Mouse (Mus musculus) testis, adult 10 weeks (tissue): ENCODE measurements around the gene Tmem19. TPM values are rescaled to one million over a fixed set of nuclear protein-coding genes. Genes with fewer than 3 reads are reported as not detected.

ENCODE experiments used
- polyA plus RNA-seq: library from polyadenylated mRNA; stranded (reverse); fragments of 350-450 nt; fragmentation: Illumina TruSeq; extraction: RNeasy Lipid Tissue Mini Kit (QIAGEN cat#74804); gene quantifications from one replicate; pipeline ENCODE4 v1.2.3, GENCODE M21; 2014; ENCODE audit warnings: low read depth, low replicate concordance

Tmem19 gene
- polyA plus RNA-seq = 10.7 TPM

DNA sequence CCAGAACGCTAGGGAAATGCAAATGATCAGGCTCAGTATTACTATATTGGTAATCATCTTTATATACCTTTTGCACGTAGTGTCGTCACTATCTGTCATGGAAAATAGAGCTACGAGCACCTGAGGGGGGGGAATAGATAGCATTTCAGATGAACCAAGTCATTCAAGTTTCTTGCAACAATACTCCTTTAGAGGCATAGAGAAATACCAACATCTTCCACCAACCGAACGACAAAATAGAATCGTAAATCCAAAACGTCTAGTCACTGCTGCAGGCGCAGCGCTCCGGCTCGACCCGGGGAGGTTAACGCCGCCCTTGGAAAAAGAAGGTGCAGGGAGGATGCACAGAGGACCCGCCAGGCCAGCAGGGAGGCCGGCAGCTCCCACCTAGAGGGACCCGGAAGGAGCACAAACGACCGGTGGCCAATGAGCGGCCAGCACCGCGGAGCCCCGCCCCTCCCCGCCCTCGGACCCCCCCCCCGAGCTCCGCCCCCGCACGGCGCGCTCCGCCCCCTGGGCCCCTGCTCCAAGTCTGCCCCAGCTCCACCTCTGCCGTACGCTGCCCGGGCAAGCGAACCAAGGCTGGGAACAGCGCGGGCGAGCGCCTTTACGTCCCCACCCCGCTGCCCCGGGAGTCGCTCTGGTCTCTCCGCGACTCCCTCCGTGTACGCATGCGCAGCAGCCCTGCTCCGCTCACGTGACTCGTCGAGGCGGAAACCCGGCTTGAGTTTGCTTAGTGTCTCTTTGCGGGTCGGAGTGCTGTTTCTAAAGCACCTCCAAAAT, at the start of gene Tmem19:
TSS of gene Tmem19 (minus strand) at position 662 of the 783 bp plus-strand sequence.

DNA sequence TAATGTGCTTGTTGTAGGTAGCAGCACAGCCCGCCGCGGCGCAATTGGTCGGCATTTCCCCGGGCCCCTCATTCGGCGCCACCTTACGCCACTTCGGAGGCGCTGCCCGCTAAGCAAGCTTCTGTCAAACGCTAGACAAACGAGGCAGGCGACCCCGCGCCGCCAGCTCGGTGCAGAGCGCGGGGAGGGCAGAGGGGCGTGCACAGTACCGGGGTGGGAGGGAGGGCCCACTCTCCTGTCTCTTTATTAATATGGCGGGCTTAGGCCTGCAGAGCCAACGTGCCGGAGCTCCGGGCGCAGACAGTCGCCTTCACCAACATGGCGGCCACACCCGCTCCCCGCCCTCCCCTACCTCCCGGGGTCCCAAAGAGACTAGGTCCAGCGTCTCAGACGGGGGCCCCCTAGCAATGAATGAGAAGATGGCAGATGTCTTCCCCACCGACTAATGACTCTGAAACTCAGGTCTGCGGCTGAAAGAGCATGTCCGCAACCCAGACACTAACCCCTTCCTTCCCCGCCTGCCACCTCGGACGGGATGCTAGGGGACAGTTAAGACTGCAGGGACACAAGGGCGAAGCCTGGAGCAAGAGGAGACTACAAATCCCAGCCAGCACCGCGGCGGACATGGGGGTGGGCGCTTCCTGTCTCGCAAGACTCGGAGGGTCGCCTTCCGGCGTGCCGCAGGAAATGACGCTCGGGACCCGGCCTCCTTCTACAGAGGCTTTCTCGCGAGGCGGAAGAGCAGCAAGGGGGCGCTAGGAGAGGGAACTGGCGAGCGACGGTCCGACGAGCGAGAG, 22.1 kb upstream of the Tmem19 start, which contains the start of the genes Thap2 and Zfc3h1:
TSS of gene Thap2 (minus strand) at position 223 of the 797 bp plus-strand sequence.
TSS of gene Zfc3h1 (plus strand) at position 739 of the 797 bp plus-strand sequence.

DNA sequence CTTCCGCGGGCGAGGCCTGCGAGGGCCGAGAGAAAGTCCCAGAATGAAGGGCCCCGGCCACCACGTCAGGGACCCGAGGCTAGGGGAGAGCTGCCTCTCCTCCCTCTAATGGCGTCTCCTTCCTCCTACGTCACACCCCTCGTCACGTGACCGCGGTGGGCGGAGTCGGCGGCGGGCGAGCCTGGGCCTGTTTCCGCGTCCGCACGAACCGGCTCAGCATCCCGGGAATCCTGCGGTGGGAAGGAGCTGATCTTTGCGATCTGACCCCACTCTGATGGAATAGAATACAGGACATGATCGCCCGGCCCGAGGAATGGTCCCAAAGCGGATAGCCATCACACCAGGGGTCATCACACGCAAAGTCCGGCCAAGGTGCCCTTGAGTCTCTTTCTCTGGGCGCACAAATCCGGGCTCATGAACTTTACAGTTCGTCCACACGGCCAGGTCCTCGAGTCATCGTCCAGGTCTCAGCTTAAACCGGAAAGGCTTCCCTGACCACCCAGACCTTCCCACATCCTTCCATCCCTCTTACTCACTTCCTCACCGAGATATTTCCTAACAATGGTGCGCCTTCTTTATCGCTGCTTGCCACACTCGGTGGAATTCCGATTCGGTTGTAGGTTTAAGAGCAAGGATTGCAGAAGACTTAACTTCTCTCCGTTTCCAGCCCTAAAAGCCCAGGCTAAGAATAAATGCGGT, 46.7 kb downstream of the Tmem19 start, which contains the start of gene Rab21:
TSS of gene Rab21 (minus strand) at position 122 of the 699 bp plus-strand sequence.

Other genes starting within 250 kb of the Tmem19 start
- gene Tph2, start 177.5 kb downstream of the Tmem19 start, polyA plus RNA-seq = 0.20 TPM
- gene Tbc1d15, start 111.0 kb downstream of the Tmem19 start, polyA plus RNA-seq = 261 TPM
- gene Rab21, start 46.9 kb downstream of the Tmem19 start, polyA plus RNA-seq = 17.7 TPM
- gene Thap2, start 21.9 kb upstream of the Tmem19 start, polyA plus RNA-seq = 5.2 TPM
- 136 TPM for gene Zfc3h1, start 22.5 kb upstream of the Tmem19 start, polyA plus RNA-seq
- not detected for gene A930009A15Rik, start 207.5 kb upstream of the Tmem19 start, polyA plus RNA-seq
- 0.11 TPM for gene Lgr5, start 225.3 kb upstream of the Tmem19 start, polyA plus RNA-seq